19 mouse cellular contexts compared by ENCODE assay signal in the genomic region with DNA sequence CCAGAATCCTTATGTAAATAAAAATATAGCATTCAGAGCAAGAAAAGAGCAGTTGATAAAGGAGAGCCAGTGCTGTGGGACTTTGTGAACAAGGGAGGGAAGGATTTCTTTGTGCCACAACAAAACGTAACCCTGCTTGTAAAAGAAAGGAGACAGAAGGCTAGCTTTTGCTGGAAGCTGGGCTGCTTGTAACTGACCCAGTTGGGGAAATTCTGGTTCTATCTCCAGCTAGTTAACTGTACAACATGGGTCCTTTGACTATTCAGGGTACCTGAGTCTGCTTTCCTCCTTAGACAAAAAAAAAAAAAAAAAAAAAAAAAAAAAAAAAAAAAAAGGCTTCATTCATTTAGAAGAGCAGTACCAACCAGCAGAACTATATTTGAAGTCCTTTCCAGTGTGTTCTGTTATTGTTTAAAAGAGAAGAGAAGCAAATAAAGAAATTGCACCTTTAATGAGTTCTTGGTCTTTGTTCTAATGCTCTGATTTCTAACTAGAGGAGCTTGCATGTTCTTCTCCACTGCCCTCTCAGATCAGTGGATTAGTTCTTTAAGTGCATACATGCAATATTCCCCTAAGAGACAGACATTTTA.
DNase-seq lines count a peak whose midpoint lies in the region; ATAC-seq and TF ChIP-seq lines count a peak whose summit lies in the region.
"Had no signal": no experiment of that assay in that cellular context is flagged by ENCODE, and none has a peak within 500 bp of the region (broad histone marks: within the 10 kb centered on the region; RNA-seq: fewer than 3 reads in every experiment).

No protein-coding gene starts in this region.

- H3K4me1 ChIP-seq in midbrain, embryonic 10.5 days, result peaks cover 59% of the 10 kb centered on the region
- no peaks in the 10 kb centered on the region for H3K4me1 ChIP-seq in midbrain, postnatal 0 days (ENCODE audit: insufficient read depth, low read length)
- peaks cover 26% of the 10 kb centered on the region for H3K4me1 ChIP-seq in forebrain, embryonic 15.5 days
- H3K4me1 ChIP-seq in midbrain, embryonic 13.5 days (replicated peaks), result peaks cover 30% of the 10 kb centered on the region
- peaks cover 7% of the 10 kb centered on the region; the same call in 1 of the 2 replicates for H3K4me1 ChIP-seq in heart, embryonic 10.5 days
- H3K4me1 ChIP-seq: embryonic facial prominence, embryonic 15.5 days had no signal

- no peak for TF ChIP-seq POLR2A in brain, embryonic 14.5 days (IDR thresholded peaks at IDR 0.05; ENCODE audit: borderline replicate concordance, extremely low read depth, insufficient read depth, insufficient read length, poor library complexity, severe bottlenecking)

- TF ChIP-seq CTCF in midbrain, postnatal 0 days (IDR thresholded peaks at IDR 0.05), result no peak
- no peak for TF ChIP-seq CTCF in brain, embryonic 14.5 days (IDR thresholded peaks at IDR 0.05; ENCODE audit: borderline replicate concordance, extremely low read depth, insufficient read depth, insufficient read length)

- ATAC-seq in midbrain, postnatal 0 days (ENCODE audit: low FRiP score), result no peak
- no peak for ATAC-seq in forebrain, embryonic 15.5 days (replicated peaks)
- no peak for ATAC-seq in midbrain, embryonic 13.5 days
- ATAC-seq: inflammation-experienced regulatory T-cells, adult 6 months had no signal

- no peak overlapping the region for H3K4me2 ChIP-seq in midbrain, postnatal 0 days (ENCODE audit: low read depth, low read length, poor library complexity, severe bottlenecking)
- H3K4me2 ChIP-seq in forebrain, embryonic 15.5 days (replicated peaks), result no peak overlapping the region
- peak overlapping the region; percentile 29; the same call in 1 of the 2 replicates for H3K4me2 ChIP-seq in midbrain, embryonic 13.5 days (replicated peaks)
- H3K4me2 ChIP-seq: embryonic facial prominence, embryonic 15.5 days; heart, embryonic 12.5 days had no signal

- H3K36me3 ChIP-seq in midbrain, embryonic 10.5 days, result no peaks in the 10 kb centered on the region
- H3K36me3 ChIP-seq in midbrain, postnatal 0 days (ENCODE audit: insufficient read depth, low read length), result no peaks in the 10 kb centered on the region
- no peaks in the 10 kb centered on the region for H3K36me3 ChIP-seq in forebrain, embryonic 15.5 days
- H3K36me3 ChIP-seq in midbrain, embryonic 13.5 days, result no peaks in the 10 kb centered on the region
- H3K36me3 ChIP-seq in heart, embryonic 10.5 days, result no peaks in the 10 kb centered on the region
- H3K36me3 ChIP-seq: embryonic facial prominence, embryonic 15.5 days; heart, embryonic 12.5 days had no signal

- H3K27ac ChIP-seq in midbrain, embryonic 10.5 days (replicated peaks), result peak overlapping the region; percentile 93
- no peak overlapping the region for H3K27ac ChIP-seq in midbrain, postnatal 0 days (ENCODE audit: low read depth, low read length)
- H3K27ac ChIP-seq in forebrain, embryonic 15.5 days (replicated peaks), result peak overlapping the region; percentile 23; the same call in 1 of the 2 replicates
- peak overlapping the region; percentile 75 for H3K27ac ChIP-seq in midbrain, embryonic 13.5 days
- no peak overlapping the region for H3K27ac ChIP-seq in heart, embryonic 10.5 days
- H3K27ac ChIP-seq: embryonic facial prominence, embryonic 15.5 days; liver, embryonic 14.5 days had no signal

- DNase-seq in midbrain, embryonic 10.5 days (ENCODE audit: low spot score), result no peak
- DNase-seq in midbrain, postnatal 0 days (ENCODE audit: low spot score), result no peak
- DNase-seq in brain, embryonic 14.5 days (ENCODE audit: low read depth), result peak; percentile 69
- DNase-seq in heart, embryonic 10.5 days (ENCODE audit: low spot score), result no peak
- no peak for DNase-seq in lung, adult 18-20 months
- DNase-seq in frontal cortex, adult 2 months (ENCODE audit: extremely low spot score in 1 of 2, low spot score in 1 of 2), result no peak
- DNase-seq: adrenal gland, adult 2 months; cerebellum, adult 9-11 months; kidney, adult 8-10 months; kidney, postnatal 25 days; retina, postnatal 1 day; right cerebral cortex, postnatal 4 days had no signal

- no peaks in the 10 kb centered on the region for H3K27me3 ChIP-seq in midbrain, embryonic 10.5 days (ENCODE audit: low read depth, poor library complexity, severe bottlenecking)
- H3K27me3 ChIP-seq in midbrain, postnatal 0 days (ENCODE audit: insufficient read depth, low read length), result no peaks in the 10 kb centered on the region
- H3K27me3 ChIP-seq in forebrain, embryonic 15.5 days, result no peaks in the 10 kb centered on the region
- H3K27me3 ChIP-seq in midbrain, embryonic 13.5 days, result no peaks in the 10 kb centered on the region
- no peaks in the 10 kb centered on the region for H3K27me3 ChIP-seq in heart, embryonic 10.5 days (ENCODE audit: insufficient read depth, poor library complexity, severe bottlenecking)
- H3K27me3 ChIP-seq: CH12.LX; embryonic facial prominence, embryonic 15.5 days; heart, embryonic 12.5 days had no signal

- H3K9me3 ChIP-seq in midbrain, embryonic 10.5 days (replicated peaks), result no peaks in the 10 kb centered on the region; the same call in 1 of the 2 replicates
- H3K9me3 ChIP-seq in midbrain, postnatal 0 days (ENCODE audit: low read length), result no peaks in the 10 kb centered on the region
- no peaks in the 10 kb centered on the region for H3K9me3 ChIP-seq in forebrain, embryonic 15.5 days
- 0 out of 2 replicates have a peak, but pooled peaks cover 2% of the 10 kb centered on the region for H3K9me3 ChIP-seq in midbrain, embryonic 13.5 days
- no peaks in the 10 kb centered on the region for H3K9me3 ChIP-seq in heart, embryonic 10.5 days
- H3K9me3 ChIP-seq: embryonic facial prominence, embryonic 15.5 days; heart, embryonic 12.5 days had no signal

- peak overlapping the region; percentile 45 for H3K4me3 ChIP-seq in midbrain, embryonic 10.5 days
- H3K4me3 ChIP-seq in midbrain, postnatal 0 days (ENCODE audit: low read depth, low read length), result no peak overlapping the region
- no peak overlapping the region for H3K4me3 ChIP-seq in forebrain, embryonic 15.5 days
- H3K4me3 ChIP-seq in midbrain, embryonic 13.5 days (replicated peaks), result no peak overlapping the region
- no peak overlapping the region for H3K4me3 ChIP-seq in heart, embryonic 10.5 days
- H3K4me3 ChIP-seq: embryonic facial prominence, embryonic 15.5 days; heart, embryonic 12.5 days had no signal

- no peak overlapping the region for H3K9ac ChIP-seq in midbrain, postnatal 0 days (replicated peaks; ENCODE audit: low read length, poor library complexity, severe bottlenecking)
- no peak overlapping the region for H3K9ac ChIP-seq in forebrain, embryonic 15.5 days (replicated peaks)
- H3K9ac ChIP-seq in midbrain, embryonic 13.5 days (replicated peaks), result no peak overlapping the region; the same call in 1 of the 2 replicates
- H3K9ac ChIP-seq: embryonic facial prominence, embryonic 15.5 days; heart, embryonic 12.5 days; liver, embryonic 14.5 days had no signal

- 15% methylated on average over 1 of the region's 1 CpGs for WGBS in midbrain, embryonic 10.5 days
- 43% methylated on average over 1 of the region's 1 CpGs for WGBS in midbrain, postnatal 0 days
- WGBS in forebrain, embryonic 15.5 days, result 23% methylated on average over 1 of the region's 1 CpGs
- 6% methylated on average over 1 of the region's 1 CpGs for WGBS in midbrain, embryonic 13.5 days
- WGBS in heart, embryonic 10.5 days, result 79% methylated on average over 1 of the region's 1 CpGs

Comparison
In these comparisons a context has a peak if more than half of its experiments do, and no peak if none do; other contexts are left out.
1. H3K27ac ChIP-seq: peak in midbrain, embryonic 10.5 days (single experiment), forebrain, embryonic 15.5 days (single experiment) and midbrain, embryonic 13.5 days (single experiment); none in midbrain, postnatal 0 days (single experiment) and heart, embryonic 10.5 days (single experiment).